Mouse (Mus musculus): ENCODE measurements around the gene Kif13a.

The Kif13a gene

DNA sequence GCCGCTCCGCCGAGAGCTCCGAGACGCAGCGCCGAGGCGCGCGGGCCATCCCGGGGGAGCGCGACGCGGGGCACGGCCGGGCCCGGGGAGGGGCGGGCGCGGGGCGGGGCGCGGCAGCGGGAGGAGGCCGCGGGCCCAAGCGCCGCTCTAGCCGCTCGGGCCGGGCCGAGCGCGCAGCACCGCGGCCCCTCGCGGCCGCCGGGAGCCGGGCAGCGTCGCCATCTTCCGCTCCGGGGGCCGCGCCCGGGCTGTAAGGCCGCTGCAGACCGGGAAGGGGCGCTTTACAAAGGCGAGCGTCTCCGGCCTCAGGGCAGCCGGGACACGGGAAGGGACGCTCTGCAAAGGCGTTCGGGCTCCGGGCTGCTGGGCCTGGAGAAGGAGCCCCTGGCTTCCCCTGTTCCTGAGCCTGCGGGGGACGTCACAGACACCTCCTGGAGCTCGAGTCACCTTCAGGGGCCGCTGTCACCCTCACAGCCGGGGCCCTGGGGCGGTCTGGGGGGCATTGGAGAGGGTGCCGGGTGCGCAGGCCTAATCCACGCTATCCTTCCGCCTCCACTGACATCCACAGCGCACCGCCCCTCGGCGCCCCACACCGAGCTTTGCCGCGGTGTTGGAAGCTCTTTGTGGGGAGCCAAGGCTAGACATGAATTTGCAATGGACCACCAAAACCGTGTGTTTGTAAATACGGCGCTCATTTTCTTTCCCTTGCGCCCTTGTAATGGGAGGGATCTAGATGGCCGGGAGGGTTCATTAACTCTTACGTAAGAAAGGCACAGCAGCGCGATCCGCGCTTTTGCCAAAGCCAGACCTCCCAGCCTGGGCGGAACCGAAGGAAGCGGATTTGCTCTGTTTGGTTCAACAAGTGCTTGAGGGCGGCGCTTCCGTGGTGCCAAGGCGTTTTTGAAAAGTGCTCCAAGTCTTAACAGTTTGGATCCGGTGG is at the start of gene Kif13a:
Gene Kif13a (minus strand): TSS at position 149 of the 940 bp plus-strand sequence.
- peak; percentile 95 for DNase-seq (ENCODE audit: low spot score)

DNA sequence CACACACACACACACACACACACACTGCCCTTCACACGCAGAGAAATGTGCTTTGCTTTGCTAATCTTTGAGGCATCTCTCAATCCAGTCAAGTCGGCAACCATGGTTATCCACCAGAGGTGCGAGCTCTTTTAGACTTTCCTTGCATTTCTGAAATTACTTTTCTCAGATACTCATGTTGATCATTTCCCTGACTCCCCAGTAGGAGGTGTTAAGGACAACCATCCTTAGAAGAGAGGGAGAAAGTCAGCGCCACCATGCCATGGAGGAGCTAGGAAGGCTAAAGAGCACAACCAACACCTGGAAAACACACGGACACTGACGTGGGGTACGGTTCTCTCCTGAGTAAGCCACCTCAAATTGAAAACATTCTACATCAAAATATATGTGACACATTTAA is 46.9 kb upstream of the Kif13a start:
- DNase-seq (ENCODE audit: low spot score): no peak

DNA sequence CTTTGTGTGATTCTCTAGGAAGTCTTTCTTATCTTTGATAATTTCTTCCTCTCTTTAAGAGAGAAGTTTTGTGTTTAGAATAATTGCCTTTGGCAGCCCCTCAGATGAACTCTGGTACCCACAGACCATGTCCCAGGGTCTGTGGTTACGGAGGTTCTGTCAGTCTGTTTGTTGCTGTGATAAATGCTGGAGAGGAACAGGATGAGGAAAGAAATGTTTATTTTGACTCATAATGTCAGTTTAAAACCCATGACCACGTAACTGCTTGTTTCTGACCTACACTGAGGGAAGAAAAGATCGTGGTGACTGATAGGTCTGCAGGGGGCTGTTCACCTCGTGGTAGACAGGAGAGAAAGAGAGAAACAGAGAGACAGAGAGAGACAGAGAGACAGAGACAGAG is 46.3 kb upstream of the Kif13a start:
- no peak for DNase-seq (ENCODE audit: low spot score)

DNA sequence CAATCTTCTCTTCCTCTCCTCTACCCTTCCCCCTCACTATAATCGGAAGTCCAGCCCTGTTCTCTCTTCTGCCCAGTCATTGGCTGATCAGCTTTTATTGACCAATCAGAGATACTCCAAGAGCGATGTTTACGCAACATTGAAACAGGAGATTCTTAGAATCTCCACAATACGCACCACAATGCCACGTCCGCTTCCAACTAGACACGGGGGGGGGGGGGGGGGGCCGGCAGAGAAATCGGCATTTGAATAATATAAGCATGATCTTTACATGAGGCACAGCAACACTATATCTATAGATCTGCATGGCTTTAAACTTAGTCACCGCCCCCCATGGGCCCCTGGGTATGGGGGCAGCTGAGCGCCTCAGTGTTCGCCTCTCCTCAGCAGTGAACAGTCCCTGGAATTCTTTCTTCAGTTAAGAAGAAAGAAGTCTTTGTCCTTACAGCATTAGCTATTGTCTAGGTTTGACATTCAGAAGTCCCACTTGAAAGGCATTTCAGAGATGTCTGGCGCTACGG is 45.4 kb upstream of the Kif13a start:
- DNase-seq (ENCODE audit: low spot score): no peak

DNA sequence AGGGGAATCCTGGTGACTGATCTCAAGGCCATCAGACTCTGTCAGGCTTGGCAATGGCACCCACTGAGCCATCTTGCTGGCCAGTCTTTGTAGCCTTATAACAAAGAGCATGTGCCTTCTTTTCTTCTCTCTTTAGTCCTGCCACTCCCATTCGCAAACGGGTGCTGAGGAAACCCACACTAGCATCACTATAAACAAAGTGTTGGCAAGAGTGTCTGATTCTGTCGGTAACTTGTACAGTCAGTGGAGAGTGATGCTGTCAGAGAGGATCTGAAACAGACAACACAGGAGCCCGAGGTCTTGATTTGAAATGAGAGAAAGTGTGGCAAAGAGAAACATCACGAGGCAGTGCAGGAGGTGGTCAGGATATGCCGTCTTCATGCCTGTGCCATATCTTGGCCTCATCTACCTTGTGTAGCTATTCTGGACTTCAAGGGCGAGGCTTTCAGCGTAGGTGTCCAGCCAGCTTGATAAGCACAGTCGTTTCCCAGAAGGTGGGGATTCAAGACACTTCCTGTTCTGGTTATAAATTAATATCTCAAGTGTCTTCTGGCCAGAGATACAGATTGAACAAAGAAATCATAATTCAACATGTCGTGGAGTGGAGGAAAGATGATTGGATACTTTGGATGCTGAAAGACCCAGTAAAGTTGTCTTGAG is 40.7 kb upstream of the Kif13a start:
- no peak for DNase-seq (ENCODE audit: low spot score)

DNA sequence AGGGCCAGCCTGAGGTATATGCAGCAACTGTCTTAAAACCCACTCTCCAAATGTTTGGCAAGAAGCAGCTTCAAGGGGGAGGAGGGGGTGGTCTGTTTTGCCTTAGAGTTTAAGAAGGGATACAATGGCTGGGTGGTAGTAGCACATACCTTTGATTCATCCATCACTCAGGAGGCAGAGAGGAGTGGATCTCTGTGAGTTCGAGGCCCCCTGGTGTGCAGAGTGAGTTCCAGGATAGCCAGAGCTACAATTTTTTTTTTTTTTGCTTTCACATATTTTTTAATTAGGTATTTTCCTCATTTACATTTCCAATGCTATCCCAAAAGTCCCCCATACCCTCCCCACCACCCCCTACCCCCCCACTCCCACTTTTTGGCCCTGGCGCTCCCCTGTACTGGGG is 39.0 kb upstream of the Kif13a start:
- DNase-seq (ENCODE audit: low spot score): no peak

DNA sequence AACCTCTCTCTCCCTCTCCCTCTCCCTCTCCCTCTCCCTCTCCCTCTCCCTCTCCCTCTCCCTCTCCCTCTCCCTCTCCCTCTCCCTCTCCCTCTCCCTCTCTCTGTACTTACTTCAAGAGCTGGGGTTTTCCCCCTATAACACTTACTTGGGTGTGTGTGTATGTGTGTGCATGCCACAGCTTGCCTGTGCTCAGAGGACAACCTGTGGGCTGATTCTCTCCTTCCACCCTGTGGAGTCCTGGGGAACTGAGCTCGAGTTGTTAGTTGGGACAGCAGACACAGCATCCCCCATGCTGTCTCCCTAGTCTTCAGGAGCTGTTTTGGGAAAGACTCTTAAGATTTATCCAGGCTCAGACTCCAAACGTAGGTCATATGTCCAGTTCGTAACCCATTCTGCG is 37.6 kb upstream of the Kif13a start:
- no peak for DNase-seq (ENCODE audit: low spot score)

DNA sequence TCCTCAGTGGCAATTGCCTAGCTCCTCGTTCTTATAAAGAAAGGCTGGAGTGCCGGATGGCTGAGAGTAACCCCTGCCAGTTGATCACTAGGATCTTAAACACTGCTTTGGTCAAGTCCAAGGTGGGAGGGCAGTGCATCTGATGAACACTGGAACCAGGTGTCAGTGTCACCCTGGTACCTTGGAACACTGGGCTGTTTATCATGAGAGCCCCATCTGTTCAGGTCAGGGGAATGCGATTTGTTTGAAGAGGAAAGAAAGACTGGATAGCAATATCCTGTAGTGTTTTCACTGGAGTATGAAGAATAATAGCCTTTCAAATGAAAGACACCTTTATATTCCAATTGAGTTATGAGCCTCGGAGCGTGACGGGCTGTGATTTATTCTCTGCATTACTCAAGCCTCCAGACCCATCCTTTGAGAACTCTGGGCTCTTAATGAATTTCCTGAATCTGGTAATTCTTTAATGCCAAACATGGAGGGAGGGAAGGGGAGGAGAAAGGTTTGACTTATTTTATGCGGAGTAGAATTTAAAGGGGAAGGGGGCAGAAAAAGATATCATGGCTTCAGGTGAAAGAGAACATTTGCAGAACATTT is 31.3 kb upstream of the Kif13a start:
- no peak for DNase-seq (ENCODE audit: low spot score)

DNA sequence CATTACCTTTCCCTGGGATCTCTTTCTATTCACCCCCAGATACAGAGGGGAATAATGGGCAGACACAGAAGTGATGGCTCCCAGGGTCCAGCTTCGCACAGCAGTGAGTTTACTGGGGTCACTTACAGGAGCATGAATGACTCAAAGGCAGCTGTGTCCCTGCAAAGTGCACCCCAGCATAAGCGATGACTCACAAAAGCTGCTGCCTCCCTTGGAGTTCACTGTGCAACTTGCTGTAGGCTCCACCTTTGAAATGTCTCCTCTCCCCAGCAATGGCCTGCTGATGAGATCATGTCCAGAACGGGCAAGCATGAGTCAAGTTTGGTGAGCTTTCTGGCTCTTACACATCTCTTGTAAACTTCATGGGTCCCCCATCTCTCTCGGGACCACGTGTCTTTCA is 29.5 kb upstream of the Kif13a start:
- DNase-seq (ENCODE audit: low spot score): no peak

DNA sequence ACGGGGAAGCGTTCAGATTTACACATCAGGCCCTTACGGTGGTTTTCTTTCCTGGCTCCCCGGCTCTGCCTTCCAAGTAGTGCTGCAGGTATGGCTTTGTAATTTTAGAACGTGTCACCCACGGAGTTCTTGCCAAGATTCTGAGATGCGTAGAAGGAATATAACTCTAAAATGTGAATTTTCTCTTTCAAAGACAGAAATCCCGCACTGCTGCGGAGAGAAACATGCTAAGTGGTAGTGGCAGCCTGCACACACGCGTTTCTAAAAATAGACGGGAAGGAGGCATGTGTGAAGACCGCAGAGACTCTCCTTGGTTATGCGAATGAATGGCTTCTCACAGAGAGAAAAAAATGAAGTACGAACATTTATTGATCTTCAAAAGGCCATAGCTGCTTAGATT is 21.5 kb upstream of the Kif13a start:
- DNase-seq (ENCODE audit: low spot score): no peak

DNA sequence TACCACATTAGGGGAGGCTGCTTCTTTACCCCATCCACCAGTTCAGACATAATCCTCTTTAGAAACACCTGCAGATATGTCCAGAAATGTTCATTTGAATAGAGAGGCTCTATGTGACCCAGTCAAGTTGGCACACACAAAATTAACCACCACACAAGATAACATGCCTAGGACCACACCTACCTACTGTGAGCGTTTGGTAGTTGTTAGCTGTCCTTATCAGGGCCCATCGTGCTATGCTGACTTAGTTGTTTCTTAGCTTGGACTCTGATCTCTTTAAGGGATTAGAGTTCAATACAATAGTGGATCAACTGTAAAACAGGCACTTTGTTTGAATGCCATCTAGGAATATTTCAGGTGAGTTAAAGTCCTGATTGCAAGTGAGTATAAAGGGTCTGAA is 20.1 kb upstream of the Kif13a start:
- DNase-seq (ENCODE audit: low spot score): no peak

DNA sequence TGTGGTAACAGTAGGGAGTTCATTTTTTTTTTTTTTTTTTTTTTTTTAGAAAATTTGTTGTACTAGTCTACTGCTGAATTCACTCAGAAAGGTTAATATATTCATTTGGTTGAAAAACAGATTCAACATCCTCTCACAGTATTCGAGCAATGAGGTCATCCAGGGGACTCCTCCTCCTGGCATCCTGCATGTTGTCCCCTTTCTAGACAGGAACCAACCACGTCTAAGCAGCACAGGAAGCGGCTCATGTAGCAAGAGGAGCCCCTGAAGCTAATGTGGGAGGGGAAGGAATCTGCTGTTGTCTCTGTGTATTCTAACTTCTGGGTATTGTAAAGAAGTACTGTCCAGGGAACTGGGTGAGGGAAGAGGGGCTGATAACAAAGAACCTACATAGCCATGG is 18.4 kb upstream of the Kif13a start:
- no peak for DNase-seq (ENCODE audit: low spot score)

DNA sequence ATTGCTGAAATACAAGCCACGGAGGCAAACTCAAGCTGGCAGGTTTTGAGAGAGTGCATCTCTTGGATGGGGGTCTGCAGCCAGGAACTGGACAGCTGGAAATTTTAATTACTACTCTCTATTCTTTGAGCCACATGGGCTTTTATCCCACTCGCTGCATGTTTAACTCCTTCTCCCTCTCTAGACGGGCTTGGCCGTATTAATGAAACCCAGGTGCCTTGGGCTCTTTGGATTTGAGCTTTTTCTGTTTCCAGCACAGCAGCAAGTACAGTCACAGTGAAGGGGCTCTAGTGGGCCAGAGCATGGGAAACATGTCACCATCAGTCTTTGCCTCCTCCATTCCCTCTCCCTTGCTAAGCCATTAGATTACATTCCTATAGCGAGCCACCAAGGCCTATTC is 16.4 kb upstream of the Kif13a start:
- no peak for DNase-seq (ENCODE audit: low spot score)

DNA sequence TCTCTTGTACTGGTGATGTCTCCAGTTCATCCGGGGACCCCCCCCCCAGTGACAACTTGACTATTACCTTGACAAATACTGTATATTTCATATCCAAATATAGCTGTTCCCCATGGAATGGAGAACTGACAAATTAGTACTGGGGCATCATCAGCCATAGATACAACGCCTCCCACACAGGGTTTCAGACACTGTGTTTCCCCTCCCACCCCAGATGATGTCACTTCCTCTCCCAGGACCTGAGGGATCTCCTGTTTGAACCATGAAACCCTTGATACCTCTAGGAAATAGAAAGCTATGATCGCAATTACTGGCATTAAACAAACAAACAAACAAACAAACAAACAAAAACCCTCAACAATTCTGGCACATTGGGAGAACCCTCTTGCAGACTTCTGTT is 15.6 kb upstream of the Kif13a start:
- no peak for DNase-seq (ENCODE audit: low spot score)

DNA sequence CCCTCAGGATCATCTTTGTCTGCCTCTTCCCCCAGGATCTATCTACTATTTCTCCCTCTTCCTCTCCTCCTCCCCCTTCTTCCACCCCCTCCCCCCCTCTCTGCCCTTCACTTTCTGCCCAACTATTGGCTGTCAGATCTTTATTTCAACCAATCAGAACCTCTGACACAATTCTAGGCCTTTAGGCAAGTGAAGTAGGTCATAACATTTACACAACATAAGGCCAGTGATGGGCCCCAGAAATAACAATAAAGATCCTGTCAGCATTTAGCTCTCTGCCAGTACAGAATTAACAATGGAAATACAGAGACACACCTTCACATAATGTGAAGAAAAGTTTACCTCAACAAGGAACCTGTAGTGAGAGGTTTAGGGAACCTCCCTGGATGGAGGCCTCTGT is 13.6 kb upstream of the Kif13a start:
- DNase-seq (ENCODE audit: low spot score): no peak

DNA sequence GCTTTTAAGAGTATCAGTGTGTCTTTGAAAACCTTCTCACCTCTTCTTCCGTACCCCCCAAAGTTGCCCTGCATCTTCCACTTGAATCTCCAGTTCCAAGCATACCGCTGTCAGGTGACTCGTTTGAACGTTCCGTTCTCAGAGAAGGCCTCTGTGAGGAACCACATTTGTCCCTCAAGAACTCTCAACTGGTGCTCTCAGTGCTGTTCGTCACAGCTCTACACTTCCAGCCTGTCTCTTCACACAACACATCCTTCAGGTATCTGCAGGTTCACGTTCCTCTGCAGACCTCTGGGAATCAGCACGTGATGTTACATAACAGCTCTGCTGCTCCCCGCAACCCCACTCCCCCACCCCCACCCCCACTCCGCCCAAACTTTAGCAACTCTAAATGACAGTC is 4.4 kb upstream of the Kif13a start:
- no peak for DNase-seq (ENCODE audit: low spot score)

DNA sequence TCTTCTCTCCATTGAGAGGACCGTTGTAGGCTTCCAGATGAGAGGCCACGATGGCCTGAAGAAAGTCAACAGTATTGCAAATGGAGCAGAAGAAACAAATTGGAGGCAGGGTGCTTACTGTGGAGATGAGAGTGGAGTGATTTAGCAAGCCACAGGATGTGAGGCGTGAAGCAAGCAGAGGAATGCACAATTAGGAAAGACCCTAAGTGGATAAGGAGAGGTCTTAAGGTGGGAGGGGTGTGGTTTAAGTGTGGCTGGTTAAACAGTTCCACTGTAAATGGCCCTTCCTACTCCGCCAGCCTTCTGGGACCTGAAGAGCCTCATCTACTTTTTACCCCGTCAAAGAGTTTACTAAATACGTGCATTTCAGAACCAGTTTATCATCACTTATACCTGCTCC is 3.2 kb upstream of the Kif13a start:
- no peak for DNase-seq (ENCODE audit: low spot score)

DNA sequence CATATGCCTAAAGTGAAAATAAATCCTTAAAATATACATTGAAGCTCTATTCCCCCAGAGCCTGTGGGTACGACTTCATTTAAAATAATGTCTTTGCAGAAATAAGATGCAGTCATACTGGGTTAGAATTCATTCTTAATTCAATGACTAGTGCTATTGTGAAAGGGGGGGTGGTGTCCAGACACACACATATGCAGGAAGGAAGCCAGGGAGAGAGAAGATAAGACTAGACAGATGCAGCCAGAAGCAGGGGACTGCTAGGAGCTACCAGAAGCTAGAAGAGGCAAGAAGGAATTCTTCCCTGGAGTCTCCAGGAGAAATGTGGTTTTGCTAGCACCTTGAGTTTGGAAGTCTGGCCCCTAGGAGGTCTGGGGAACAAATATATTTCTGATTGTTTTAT is 2.4 kb upstream of the Kif13a start:
- DNase-seq (ENCODE audit: low spot score): no peak

DNA sequence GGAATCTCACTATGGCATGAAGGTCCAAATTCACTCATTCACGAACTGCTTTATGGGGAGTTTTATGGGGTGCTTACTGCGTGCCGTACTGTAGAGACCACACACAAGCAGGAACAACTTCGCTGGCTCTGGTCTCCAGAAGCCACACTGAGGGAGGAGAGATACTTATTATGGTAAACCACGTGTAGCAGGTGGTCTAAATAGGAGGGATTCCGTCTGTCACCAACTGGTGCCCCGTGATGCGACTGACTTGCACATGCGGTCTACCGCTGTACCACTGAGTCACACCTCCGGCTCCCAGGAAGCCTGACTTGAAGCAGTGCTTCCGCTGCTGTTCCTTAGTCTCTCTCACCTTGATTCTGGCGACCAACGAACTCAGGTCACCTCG is 986 bp upstream of the Kif13a start:
- no peak for DNase-seq (ENCODE audit: low spot score)

DNA sequence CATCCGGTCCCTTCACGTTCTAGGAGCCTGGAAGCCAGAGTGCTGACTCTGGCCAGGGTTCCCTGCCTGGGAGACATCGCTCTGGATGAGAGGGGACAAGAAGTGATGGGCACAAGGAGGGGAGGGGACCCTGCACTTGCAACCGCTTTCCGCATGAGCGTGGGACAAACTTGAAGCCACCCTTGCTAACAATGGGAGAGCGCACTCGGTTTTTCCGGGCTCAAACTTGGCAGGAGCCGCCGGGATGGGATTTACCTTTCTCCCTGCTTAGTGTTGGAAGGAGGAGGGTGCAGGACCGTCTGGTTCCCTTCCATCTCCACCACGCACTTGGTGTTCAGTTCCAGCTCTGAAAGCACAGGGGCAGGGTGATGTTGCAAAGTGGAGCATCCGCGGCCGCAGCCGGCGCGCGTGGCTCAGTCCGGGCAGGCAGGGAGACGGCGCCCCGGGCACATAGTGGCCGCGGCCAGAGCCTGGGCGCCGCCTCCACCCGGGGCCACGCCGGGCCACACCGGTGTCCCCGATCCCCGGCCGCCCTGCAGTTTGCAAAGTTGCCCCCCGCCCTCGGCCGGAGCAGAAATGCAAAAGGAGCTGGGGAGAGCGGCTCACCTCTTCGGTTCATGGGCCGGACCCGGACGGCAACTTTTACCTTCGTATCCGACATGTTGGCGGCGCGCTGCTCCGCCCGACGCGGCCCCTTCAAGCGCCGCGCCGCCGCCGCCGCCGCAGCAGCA is 541 bp downstream of the Kif13a start:
- DNase-seq (ENCODE audit: low spot score): peak; percentile 37

DNA sequence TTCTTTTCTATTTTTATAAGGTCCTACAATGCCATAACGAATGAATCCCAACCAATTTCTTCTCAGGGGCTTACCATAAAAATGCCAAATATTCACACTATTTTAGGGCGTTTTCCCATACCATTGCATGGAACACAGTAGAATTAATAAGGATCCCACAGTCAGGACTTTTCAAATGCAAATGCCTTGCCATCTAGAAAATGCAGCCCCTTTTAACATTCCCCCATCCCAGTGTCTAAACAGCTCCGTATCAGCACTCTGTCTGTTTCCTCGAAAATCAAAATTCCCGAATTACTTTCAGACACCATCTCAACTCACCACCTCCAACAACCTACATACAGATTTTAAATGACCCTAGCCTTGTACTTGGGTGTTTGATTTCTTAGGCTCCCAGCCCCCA is 1.3 kb downstream of the Kif13a start:
- no peak for DNase-seq (ENCODE audit: low spot score)

DNA sequence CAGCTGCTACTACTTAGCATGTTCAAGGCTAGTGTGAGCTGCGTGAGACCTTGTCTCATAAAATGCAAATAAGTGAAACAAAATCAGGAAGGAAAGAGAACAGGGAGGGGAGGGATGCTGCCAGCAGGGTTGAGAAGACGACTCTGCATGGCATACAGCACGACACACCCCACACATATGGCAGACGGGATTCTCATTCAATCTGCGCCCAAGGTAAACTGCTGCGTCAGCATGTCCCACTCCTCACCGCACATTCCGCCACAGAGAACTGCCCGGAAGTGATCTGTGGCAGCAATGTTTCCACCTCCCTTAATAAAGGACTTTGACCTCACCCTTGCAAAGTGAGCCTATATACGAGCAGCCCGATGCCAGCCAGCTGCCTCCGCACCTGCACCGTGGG is 4.0 kb downstream of the Kif13a start:
- no peak for DNase-seq (ENCODE audit: low spot score)

Measured in adipocyte (in vitro differentiated cells).